Mouse (Mus musculus) heart, embryonic 14.5 days (tissue): ENCODE results near the gene Nup88. TPM values are rescaled to one million over a fixed set of nuclear protein-coding genes. Genes with fewer than 3 reads are reported as not detected.

ENCODE experiments used
- polyA plus RNA-seq: library from polyadenylated mRNA; unstranded; fragments of >200 nt; fragmentation: Nextera tagmentation; extraction: Ambion mirVana; gene quantifications from 2 replicates; pipeline ENCODE4 v1.2.1, GENCODE M21; 2014

Nup88 gene
- polyA plus RNA-seq, 1 experiment from 2014 or later, result 112 TPM

Other genes with a start within 250 kb of the Nup88 start
- 9.3 and 9.9 TPM in 2 replicates for gene Zfp3, start 205.8 kb downstream of the Nup88 start, polyA plus RNA-seq
- gene Scimp, start 157.4 kb downstream of the Nup88 start, polyA plus RNA-seq, result 0.50 and 0.62 TPM in 2 replicates
- 27.6 and 27.7 TPM in 2 replicates for gene Rabep1, start 125.2 kb downstream of the Nup88 start, polyA plus RNA-seq
- 53.6 and 63.1 TPM in 2 replicates for gene Rpain, start 240 bp upstream of the Nup88 start, polyA plus RNA-seq
- gene C1qbp, start 13.1 kb upstream of the Nup88 start, polyA plus RNA-seq, result 244 and 246 TPM in 2 replicates
- 13.3 and 13.6 TPM in 2 replicates for gene Dhx33, start 34.5 kb upstream of the Nup88 start, polyA plus RNA-seq
- 17.2 and 18.2 TPM in 2 replicates for gene Mis12, start 49.6 kb upstream of the Nup88 start, polyA plus RNA-seq
- 26.7 and 33.0 TPM in 2 replicates for gene Derl2, start 49.9 kb upstream of the Nup88 start, polyA plus RNA-seq
- gene 6330403K07Rik, start 63.5 kb upstream of the Nup88 start, polyA plus RNA-seq, result 6.6 and 16.4 TPM in 2 replicates
- gene Nlrp1a, start 174.7 kb upstream of the Nup88 start, polyA plus RNA-seq, result 0.08 TPM in 1 of 2 replicates, not detected in the other